Mouse (Mus musculus) stomach, postnatal 0 days (tissue): ENCODE data around the gene Lsm2. TPM values are rescaled to one million over a fixed set of nuclear protein-coding genes. Genes with fewer than 3 reads are reported as not detected.
"Not testable (repeated sequence)": the region's sequence is repeated elsewhere in the genome, so short reads cannot be mapped to it uniquely, and the experiment has no call there.

Source experiments
- ATAC-seq: fragments of 200-750 bp; cut with Nextera tagmentation; 2 replicates; pipeline ENCODE4 v1.8.0; 2017; ENCODE audit not compliant: low FRiP score, low TSS enrichment
- DNase-seq: peaks from one replicate; pipeline ENCODE4 v3.0.0-alpha.2; 2016; ENCODE audit warnings: low spot score
- H3K27ac ChIP-seq: fragments of 300-500 bp; sonication (generic); replicated peaks from 2 replicates; pipeline ENCODE4 v1.5.1; 2014; ENCODE audit warnings: mild to moderate bottlenecking, control low read depth
- H3K27me3 ChIP-seq: fragments of 300-500 bp; sonication (generic); 2 replicates; pipeline ENCODE4 v1.6.1; 2014; ENCODE audit warnings: low read length; ENCODE audit not compliant: control insufficient read depth, insufficient read depth
- H3K36me3 ChIP-seq: fragments of 300-500 bp; sonication (generic); 2 replicates; pipeline ENCODE4 v1.6.1; 2014; ENCODE audit warnings: low read length, mixed read lengths; ENCODE audit not compliant: control insufficient read depth, insufficient read depth
- H3K4me1 ChIP-seq: fragments of 300-500 bp; sonication (generic); replicated peaks from 2 replicates; pipeline ENCODE4 v1.6.1; 2014; ENCODE audit warnings: antibody characterized with exemption; ENCODE audit not compliant: control insufficient read depth, insufficient read depth
- H3K4me2 ChIP-seq: fragments of 300-500 bp; sonication (generic); replicated peaks from 2 replicates; pipeline ENCODE4 v1.6.1; 2014; ENCODE audit warnings: low read depth, mild to moderate bottlenecking, control low read depth, moderate library complexity
- H3K4me3 ChIP-seq: fragments of 300-500 bp; sonication (generic); 2 replicates; pipeline ENCODE4 v1.5.1; 2014; ENCODE audit warnings: low read depth, low read length, control low read depth
- H3K9ac ChIP-seq: fragments of 300-500 bp; sonication (generic); 2 replicates; pipeline ENCODE4 v1.6.1; 2014; ENCODE audit warnings: mild to moderate bottlenecking, low read length, control low read depth, mixed read lengths
- H3K9me3 ChIP-seq: fragments of 300-500 bp; sonication (generic); 2 replicates; pipeline ENCODE4 v1.6.1; 2016; ENCODE audit warnings: low read length; ENCODE audit not compliant: control insufficient read depth
- CTCF ChIP-seq: IDR thresholded peaks from 2 replicates; pipeline ENCODE4 v1.5.1; 2016; ENCODE audit warnings: antibody characterized with exemption, low read depth, mild to moderate bottlenecking, moderate library complexity
- EP300 ChIP-seq: optimal IDR thresholded peaks from 2 replicates; pipeline ENCODE3; 2016; ENCODE audit warnings: antibody characterized with exemption
- WGBS: fragments of 180-500 bp; shearing (Covaris S2); extraction: QIAGEN DNeasy Blood & Tissue Kit; methylation state at CpG from one replicate; pipeline ENCODE4 v1.1.7; 2014; 5-methylcytosine and 5-hydroxymethylcytosine counted together
- polyA plus RNA-seq: library from polyadenylated mRNA; unstranded; fragments of >200 nt; fragmentation: Nextera tagmentation; extraction: Ambion mirVana; gene quantifications from 2 replicates; pipeline ENCODE4 v1.2.1, GENCODE M21; 2015

Lsm2 gene
- polyA plus RNA-seq, 1 experiment from 2014 or later: 75.1 TPM

DNA sequence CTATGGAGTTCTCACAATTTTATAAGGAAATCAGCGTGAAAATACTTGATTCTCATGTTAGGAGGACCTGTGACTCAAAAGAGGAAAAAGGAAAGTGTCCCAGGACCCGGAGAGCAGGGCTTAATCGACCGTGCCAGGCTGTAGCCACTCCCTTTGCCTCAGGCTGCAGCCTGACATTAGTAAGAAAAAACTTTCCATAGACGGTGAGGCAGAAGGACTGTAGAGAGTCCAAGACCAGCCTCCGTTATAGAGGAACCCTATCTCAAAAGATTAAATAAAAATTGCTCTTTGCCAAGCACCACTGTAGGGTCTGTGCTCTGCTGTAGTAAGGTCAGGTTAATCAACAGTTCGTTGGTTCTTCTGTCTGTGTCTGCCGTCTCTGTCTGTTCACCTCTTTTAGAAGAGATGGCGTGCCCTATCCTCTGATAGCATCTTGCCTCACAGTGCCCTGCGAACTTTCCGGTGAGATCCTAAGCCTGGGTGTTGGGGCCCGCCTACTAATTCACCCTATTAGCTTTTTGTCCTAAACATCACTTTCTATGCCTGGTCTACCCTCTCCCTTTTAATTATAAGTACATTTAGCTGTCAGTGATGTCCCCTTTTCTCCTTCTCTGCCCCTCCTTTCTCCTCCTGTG lies 21.7 kb upstream of the Lsm2 start:
- Histone ChIP-seq H3K36me3 (no peaks in the 10 kb centered on the region), H3K4me2 (peak overlapping the region; percentile 68), H3K4me3 (peak overlapping the region; percentile 51), H3K27ac (peak overlapping the region; percentile 98), H3K9me3 (no peaks in the 10 kb centered on the region), H3K9ac (peak overlapping the region; percentile 68), H3K4me1 (no peaks in the 10 kb centered on the region), H3K27me3 (no peaks in the 10 kb centered on the region)
- 0 out of 2 replicates have a peak, but pooled peaks have one; percentile 21 for ATAC-seq
- peak; percentile 49 for DNase-seq
- 8% methylated on average over 12 of the region's 12 CpGs for WGBS
- TF ChIP-seq EP300: no peak
- no peak for TF ChIP-seq CTCF

DNA sequence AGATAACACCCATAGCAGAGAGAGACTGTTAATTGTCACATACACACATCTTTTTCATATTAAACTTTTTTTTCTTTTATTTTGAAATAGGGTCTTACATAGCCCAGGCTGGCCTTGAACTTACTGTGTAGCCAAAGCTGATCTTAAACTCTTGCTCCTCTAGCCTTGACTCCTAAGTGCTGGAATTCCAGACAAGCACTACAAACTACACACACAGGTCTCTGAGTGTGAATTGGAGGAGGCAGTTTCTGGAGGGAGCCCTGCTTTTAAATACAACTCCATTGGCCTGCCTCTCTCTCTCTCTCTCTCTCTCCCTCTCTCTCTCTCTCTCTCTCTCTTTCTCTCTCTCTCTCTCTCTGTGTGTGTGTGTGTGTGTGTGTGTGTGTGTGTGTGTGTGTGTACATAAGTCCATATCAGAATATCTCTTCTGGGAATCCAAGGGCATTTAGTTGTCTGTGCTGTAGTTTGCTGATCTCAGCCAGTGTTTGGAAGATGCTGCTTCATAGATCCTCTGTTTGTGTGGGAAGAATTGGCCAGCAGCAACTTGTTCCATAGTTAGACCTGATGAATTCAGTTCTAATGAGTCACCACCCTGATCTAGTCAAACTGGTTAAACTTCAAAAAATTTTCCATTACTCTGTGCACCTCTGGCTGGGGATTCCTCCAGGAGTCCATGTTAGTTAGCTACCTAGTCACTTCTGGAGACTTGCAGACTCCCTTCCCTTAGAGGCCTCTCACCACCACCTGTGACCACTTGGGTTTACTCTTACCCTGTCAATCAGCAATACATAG lies 20.8 kb upstream of the Lsm2 start:
- Histone ChIP-seq H3K27ac (peak overlapping the region; percentile 98), H3K36me3 (no peaks in the 10 kb centered on the region), H3K4me2 (no peak overlapping the region), H3K4me3 (no peak overlapping the region), H3K4me1 (0 out of 2 replicates have a peak, but pooled peaks cover 3% of the 10 kb centered on the region), H3K27me3 (no peaks in the 10 kb centered on the region), H3K9ac (no peak overlapping the region), H3K9me3 (no peaks in the 10 kb centered on the region)
- peak; percentile 79 for TF ChIP-seq EP300
- no peak for TF ChIP-seq CTCF
- no peak for ATAC-seq
- no peak for DNase-seq

DNA sequence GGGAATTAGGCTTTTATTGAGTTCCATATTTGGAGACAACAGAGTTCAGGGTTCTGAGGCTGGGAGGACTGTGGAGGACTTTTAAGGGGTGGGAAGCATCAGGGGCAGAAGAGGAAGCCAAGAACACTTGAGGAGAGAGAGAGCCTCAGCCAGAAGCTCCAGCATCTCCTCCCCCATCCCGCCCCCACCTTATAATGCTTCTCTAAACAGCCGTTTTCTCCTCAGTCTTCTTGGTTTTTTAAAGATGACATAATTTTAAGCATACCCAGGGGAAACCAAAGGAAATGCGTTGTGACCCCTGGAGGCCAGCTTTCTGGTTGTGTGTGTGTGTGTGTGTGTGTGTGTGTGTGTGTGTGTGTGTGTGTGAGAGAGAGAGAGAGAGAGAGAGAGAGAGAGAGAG lies 19.5 kb upstream of the Lsm2 start:
- peak overlapping the region; percentile 88 for H3K27ac ChIP-seq
- H3K4me2 ChIP-seq: no peak overlapping the region
- TF ChIP-seq CTCF (no peak), EP300 (no peak)
- H3K4me3 ChIP-seq: no peak overlapping the region
- 0 out of 2 replicates have a peak, but pooled peaks cover 3% of the 10 kb centered on the region for H3K4me1 ChIP-seq
- H3K36me3 ChIP-seq: no peaks in the 10 kb centered on the region
- DNase-seq (no peak), ATAC-seq (no peak)
- H3K9ac ChIP-seq: no peak overlapping the region
- H3K9me3 ChIP-seq: no peaks in the 10 kb centered on the region
- WGBS: 22% methylated on average over 3 of the region's 3 CpGs
- H3K27me3 ChIP-seq: no peaks in the 10 kb centered on the region

- Histone ChIP-seq H3K4me1 (0 out of 2 replicates have a peak, but pooled peaks cover 3% of the 10 kb centered on the region), H3K4me3 (no peak overlapping the region), H3K27me3 (no peaks in the 10 kb centered on the region), H3K27ac (peak overlapping the region; percentile 67), H3K9ac (no peak overlapping the region), H3K4me2 (no peak overlapping the region), H3K36me3 (no peaks in the 10 kb centered on the region), H3K9me3 (no peaks in the 10 kb centered on the region)
- ATAC-seq (no peak), DNase-seq (no peak)
- 61% methylated on average over 1 of the region's 1 CpGs for WGBS
- TF ChIP-seq EP300: no peak
- no peak for TF ChIP-seq CTCF
Measured at GRCm38 (mm10) chr17:34962841-34963240, 18.8 kb upstream of the Lsm2 start.

DNA sequence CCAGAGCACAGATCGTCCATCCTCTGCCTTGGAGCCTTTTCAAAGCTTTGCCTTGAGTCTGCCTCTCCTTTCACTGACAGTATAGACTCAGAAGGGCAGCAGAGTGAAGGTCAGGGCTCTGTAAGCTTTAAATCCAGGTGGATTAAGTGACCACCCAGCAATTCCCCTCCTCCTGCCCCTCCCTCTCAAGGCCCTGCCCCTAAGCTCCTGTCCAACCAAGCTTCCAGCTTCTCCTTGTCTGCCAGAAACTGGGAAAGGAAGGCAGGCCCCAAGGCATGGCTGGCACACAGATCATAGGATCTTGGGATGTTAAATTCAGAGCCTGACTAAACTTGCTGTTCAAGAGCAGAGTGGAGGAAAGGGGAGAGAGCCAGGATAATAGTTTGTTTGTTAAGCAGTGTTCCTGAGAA lies 17.0 kb upstream of the Lsm2 start:
- Histone ChIP-seq H3K27ac (peak overlapping the region; percentile 80), H3K4me2 (no peak overlapping the region), H3K9me3 (no peaks in the 10 kb centered on the region), H3K4me3 (no peak overlapping the region), H3K27me3 (no peaks in the 10 kb centered on the region), H3K4me1 (0 out of 2 replicates have a peak, but pooled peaks cover 3% of the 10 kb centered on the region), H3K9ac (no peak overlapping the region), H3K36me3 (no peaks in the 10 kb centered on the region)
- ATAC-seq (peak; percentile 33; the same call in 1 of the 2 replicates), DNase-seq (no peak)
- 0% methylated on average over 1 of the region's 1 CpGs for WGBS
- no peak for TF ChIP-seq EP300
- no peak for TF ChIP-seq CTCF

DNA sequence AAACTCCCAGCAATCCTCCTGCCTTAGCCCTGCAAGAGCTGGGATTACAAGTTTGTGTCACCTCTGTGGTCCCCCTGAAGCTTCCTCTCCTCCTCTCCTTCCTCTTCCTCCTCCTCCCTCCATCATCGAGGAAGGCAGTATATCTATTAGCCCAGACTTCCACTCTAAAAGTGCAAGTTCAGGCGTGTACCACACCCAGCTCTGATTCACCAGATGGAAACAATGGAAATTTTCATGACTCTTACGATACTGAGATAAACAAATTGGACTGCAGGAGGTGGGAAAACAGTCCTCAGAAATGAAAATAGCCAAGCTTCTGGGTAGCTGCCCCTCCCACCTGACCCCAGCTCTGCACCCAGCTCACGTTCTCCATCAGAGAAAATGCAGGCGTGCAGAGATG lies 16.0 kb upstream of the Lsm2 start:
- Histone ChIP-seq H3K9me3 (no peaks in the 10 kb centered on the region), H3K36me3 (no peaks in the 10 kb centered on the region), H3K4me3 (no peak overlapping the region), H3K9ac (no peak overlapping the region), H3K4me2 (0 out of 2 replicates have a peak overlapping the region, but pooled peaks have one; percentile 5), H3K27ac (peak overlapping the region; percentile 80), H3K4me1 (0 out of 2 replicates have a peak, but pooled peaks cover 3% of the 10 kb centered on the region), H3K27me3 (no peaks in the 10 kb centered on the region)
- ATAC-seq (0 out of 2 replicates have a peak, but pooled peaks have one; percentile 28), DNase-seq (no peak)
- TF ChIP-seq CTCF (no peak), EP300 (no peak)
- WGBS: 40% methylated on average over 5 of the region's 5 CpGs

- not testable (repeated sequence) for H3K4me2 ChIP-seq, H3K4me3 ChIP-seq, H3K27ac ChIP-seq, H3K36me3 ChIP-seq, DNase-seq, H3K9ac ChIP-seq, H3K4me1 ChIP-seq, ATAC-seq, H3K9me3 ChIP-seq, H3K27me3 ChIP-seq
- WGBS: 61% methylated on average over 6 of the region's 11 CpGs
Measured at GRCm38 (mm10) chr17:34969822-34970221, 11.8 kb upstream of the Lsm2 start, which contains the start of gene Gm20481. Gene Gm20481, plus strand, starts transcription at chr17:34969912.

- DNase-seq, H3K9me3 ChIP-seq, H3K27me3 ChIP-seq, ATAC-seq, H3K4me3 ChIP-seq, H3K9ac ChIP-seq, H3K4me2 ChIP-seq, H3K36me3 ChIP-seq, H3K27ac ChIP-seq, H3K4me1 ChIP-seq: not testable (repeated sequence)
- 36% methylated on average over 13 of the region's 37 CpGs for WGBS
Measured at GRCm38 (mm10) chr17:34970850-34971249, 10.8 kb upstream of the Lsm2 start.
